Mouse (Mus musculus) urinary bladder, postnatal 25 days (tissue): Measurements from ENCODE around the gene Rfc5.
"Not testable (repeated sequence)": the region's sequence is repeated elsewhere in the genome, so short reads cannot be mapped to it uniquely, and the experiment has no call there.

ENCODE experiments used
- DNase-seq: peaks from one replicate; pipeline ENCODE4 v3.0.0; 2022; ENCODE audit warnings: low spot score

The Rfc5 gene

DNA sequence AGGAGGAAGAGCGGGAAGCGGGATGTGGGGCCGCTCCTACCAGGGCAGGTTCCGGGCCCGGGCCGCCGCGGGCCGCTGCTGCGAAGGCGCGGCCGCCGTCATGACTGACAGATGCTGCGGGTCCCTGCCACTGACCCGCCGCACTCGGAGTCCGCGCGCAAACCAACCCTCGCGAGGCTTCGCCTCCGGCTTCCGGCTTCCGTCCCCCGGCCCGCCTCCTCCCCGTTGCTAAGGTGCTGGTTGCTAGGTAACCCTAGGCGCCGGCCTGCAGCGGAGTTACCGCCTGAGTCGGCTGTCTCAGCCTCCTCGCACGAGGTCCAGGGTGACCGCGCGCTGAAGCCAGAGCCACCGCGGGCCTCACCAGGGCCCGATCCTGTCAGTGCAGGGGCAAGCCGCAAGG lies at the start of gene Rfc5:
Gene Rfc5 (minus strand): TSS at position 171 of the 400 bp plus-strand sequence.
- DNase-seq: peak; percentile 98

- not testable (repeated sequence) for DNase-seq
These were observed 44.7 kb upstream of the Rfc5 start for GRCm38 (mm10) chr5:117433501-117433900.

- no peak for DNase-seq
These were observed 28.6 kb upstream of the Rfc5 start for GRCm38 (mm10) chr5:117417442-117417841.

- DNase-seq: no peak
These were observed 26.4 kb upstream of the Rfc5 start for GRCm38 (mm10) chr5:117415011-117415912.

DNA sequence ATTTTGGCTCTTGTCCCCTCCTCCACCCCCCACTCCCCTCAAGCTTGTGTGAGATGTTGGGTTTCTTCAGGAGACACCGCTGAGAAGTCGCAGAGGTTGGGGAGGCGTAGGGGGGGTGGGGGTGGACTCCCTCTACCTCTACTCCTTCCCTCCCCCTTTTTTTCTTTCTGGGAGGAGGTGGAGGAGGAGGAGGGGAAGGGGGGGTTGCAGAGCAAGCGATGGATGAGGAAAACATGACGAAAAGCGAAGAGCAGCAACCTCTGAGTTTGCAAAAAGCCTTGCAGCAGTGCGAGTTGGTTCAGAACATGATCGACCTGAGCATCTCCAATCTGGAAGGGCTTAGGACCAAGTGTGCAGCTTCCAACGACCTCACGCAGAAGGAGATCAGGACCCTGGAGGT lies 25.8 kb upstream of the Rfc5 start:
- DNase-seq: no peak

- peak; percentile 50 for DNase-seq
These were observed 25.0 kb upstream of the Rfc5 start, which contains the start of gene Ksr2 for GRCm38 (mm10) chr5:117413507-117414501. Gene Ksr2 (plus strand): TSS chr5:117414000.

- DNase-seq: no peak
These were observed 20.5 kb upstream of the Rfc5 start for GRCm38 (mm10) chr5:117409369-117409768.

DNA sequence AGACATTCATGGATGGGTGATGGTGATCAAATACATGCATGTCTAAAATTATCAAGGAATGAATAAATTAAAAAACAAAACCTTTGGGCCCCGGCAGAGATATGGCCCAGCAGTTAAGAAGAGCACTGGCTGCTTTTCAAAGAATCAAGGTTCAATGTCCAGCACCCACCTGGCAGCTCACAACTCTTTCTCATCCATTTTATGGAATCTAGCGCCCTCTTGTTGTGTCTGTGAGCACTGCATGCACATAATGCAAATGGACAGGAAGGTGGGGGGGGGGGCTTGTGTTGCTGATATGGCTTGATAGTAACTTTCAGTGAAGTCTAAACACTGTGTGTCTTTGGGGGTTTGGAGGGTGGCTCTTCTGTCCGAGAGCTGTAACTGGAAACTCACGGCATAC lies 19.4 kb upstream of the Rfc5 start:
- no peak for DNase-seq

- DNase-seq: not testable (repeated sequence)
These were observed 15.8 kb upstream of the Rfc5 start for GRCm38 (mm10) chr5:117404671-117405070.

DNA sequence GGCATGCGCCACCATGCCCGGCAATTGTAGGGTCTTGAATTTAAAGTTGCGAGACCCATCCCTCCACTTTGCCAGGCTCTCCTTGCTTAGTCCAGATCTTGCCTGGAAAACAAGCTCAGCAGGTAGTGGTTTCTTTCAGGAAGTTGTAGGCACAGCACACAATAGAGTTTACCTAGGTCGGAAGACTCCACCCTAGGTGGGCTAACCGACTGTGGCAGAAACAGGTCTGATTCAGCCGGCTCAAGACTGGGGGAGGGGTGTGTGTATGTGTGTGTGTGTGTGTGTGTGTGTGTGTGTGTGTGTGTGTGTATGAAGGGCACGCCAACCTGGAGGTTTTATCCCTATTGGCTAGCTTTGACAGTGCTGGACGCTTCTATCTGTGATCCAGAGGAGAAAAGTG lies 14.8 kb upstream of the Rfc5 start:
- DNase-seq: no peak

DNA sequence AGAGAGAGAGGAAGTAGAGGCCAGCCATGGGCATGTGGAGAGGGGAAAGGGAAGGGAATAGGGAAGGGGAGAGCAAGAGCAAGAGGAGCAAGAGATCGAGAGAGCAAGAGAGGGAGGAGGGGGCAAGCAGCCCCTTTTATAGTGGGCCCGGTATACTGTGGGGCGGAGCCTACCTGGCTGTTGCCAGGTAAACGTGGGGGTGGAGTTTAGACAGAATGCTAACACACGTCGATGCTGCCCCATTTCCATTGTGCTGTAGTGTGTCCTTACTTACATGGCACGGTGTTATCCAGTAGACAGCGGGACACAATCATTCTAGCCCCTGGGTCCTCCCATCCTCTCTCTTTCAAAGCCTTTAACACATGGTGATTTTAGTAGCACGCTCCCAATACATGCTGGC lies 10.4 kb upstream of the Rfc5 start:
- no peak for DNase-seq

- no peak for DNase-seq
These were observed 9.2 kb upstream of the Rfc5 start for GRCm38 (mm10) chr5:117398007-117398550.

- DNase-seq: no peak
These were observed 8.5 kb upstream of the Rfc5 start for GRCm38 (mm10) chr5:117397371-117397770.

DNA sequence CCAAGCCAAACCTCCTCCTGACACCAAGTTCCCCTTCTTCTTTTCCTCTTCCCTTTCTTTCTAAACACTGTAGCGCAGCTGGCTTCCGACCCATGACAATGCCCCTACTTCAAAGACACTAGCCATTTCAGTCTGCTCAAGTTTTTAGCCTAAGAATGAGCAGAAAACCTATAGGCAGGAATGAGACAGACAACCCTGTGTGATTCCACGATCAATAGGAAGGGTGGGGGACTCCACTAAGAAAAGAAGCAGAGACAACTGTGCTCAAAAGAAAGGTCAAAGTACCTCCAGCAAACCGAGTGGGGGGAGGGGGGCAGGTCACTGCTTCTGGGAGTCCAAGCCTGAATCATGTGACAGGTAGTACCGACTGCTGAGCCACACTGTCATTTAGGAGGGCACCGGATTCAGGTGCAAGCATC lies 7.8 kb upstream of the Rfc5 start:
- no peak for DNase-seq

DNA sequence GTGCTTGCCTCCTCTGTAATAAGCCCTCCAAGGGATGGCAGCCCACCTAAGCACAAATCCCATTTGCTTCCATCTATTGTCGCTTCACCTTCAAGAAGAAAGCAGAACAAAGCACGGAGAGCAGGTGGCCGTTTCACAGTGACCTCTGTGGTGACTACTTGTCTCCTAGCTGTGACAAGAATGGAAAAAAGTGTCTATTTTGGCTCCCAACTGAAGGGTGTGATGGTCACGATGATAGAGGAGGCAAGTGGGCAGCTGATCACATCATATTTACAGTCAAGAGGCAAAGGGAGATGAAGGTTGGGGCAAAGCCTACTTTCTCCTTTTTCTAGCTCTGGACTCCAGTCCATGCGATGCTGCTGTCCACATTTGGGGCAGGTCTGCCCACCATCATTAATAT lies 7.0 kb upstream of the Rfc5 start:
- DNase-seq: no peak

- no peak for DNase-seq
These were observed 2.0 kb upstream of the Rfc5 start for GRCm38 (mm10) chr5:117390895-117391294.

DNA sequence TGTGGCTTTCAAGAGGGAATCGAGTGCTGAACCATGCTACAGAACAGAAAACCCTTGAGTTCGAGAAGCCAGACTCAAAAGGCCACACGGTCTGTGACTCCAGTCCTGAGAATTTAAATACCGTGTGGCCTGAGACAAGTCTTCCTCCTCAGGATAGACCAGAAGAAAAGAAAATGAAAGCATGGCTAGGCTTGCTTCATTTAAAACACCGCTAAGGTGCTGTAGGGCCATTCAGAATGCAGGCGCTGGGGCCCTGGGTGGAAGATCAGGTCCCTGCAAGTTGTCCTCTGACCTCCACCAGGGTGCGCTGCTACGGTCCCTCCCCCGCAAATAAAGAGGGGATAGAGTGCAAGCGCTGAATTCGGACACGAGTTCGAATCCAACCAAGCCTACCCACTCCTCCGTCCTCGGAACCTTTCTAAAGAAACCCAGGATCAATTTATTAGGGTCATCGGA lies 523 bp downstream of the Rfc5 start:
- peak; percentile 58 for DNase-seq

- DNase-seq: no peak
These were observed 5.6 kb downstream of the Rfc5 start for GRCm38 (mm10) chr5:117383198-117383597.

GRCm38 (mm10) chr5:117381785-117382184 lies 7.1 kb downstream of the Rfc5 start:
- DNase-seq: no peak

DNA sequence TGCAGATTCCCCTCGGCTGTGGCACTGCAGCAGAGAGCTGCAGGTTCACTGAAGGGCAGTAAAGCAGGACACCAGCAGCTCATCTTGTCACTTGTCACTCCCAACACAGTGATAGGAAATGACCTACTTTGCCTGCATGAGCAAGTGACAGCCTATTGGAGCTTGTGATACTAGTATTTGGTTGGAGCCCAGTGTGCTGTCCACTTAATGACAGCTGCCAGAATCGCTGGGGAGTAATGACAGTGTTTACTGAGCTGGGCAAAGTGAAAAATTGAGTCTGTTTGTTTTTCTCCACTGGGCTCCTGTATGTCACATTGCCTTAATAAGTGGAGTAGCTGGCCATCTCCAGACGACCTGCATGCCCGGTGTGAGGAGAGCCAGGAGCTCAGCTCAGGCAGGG lies 8.6 kb downstream of the Rfc5 start:
- no peak for DNase-seq

- not testable (repeated sequence) for DNase-seq
These were observed 11.1 kb downstream of the Rfc5 start for GRCm38 (mm10) chr5:117377731-117378130.

- no peak for DNase-seq
These were observed 12.5 kb downstream of the Rfc5 start for GRCm38 (mm10) chr5:117376331-117376761.
